15 mouse cellular contexts compared by ENCODE assay signal in genomic region chr4:58201703-58202102, GRCm38 (mm10). TPM values are rescaled to one million over a fixed set of nuclear protein-coding genes. Genes with fewer than 3 reads are reported as not detected.
"Had no signal": no experiment of that assay in that cellular context is flagged by ENCODE, and none has a peak within 500 bp of the region (broad histone marks: within the 10 kb centered on the region; RNA-seq: fewer than 3 reads in every experiment).

No protein-coding gene starts in this region.

- H3K4me3 ChIP-seq: layer of hippocampus, adult 2 months; limb, embryonic 12.5 days; midbrain, embryonic 12.5 days; stomach, embryonic 15.5 days had no signal

- H3K27ac ChIP-seq: kidney, postnatal 0 days; layer of hippocampus, adult 2 months; limb, embryonic 12.5 days; liver, embryonic 14.5 days; midbrain, embryonic 12.5 days; stomach, embryonic 15.5 days had no signal

- H3K27me3 ChIP-seq: limb, embryonic 12.5 days had no signal

- H3K9ac ChIP-seq: limb, embryonic 12.5 days; liver, embryonic 14.5 days; midbrain, embryonic 12.5 days; stomach, embryonic 15.5 days had no signal

- DNase-seq: kidney, adult 9 months; kidney, postnatal 36 days; liver; lung, adult 18-20 months; right cerebral cortex, postnatal 4 days; spleen, adult 18-20 months; thymus, postnatal 36 days had no signal

- H3K9me3 ChIP-seq: limb, embryonic 12.5 days; midbrain, embryonic 12.5 days; stomach, embryonic 15.5 days had no signal

- H3K36me3 ChIP-seq: limb, embryonic 12.5 days; midbrain, embryonic 12.5 days; stomach, embryonic 15.5 days had no signal

- H3K4me2 ChIP-seq: limb, embryonic 12.5 days; midbrain, embryonic 12.5 days; stomach, embryonic 15.5 days had no signal

- ATAC-seq: midbrain, embryonic 16.5 days had no signal

RNA-seq across cellular contexts. Expression of gene Svep1, which starts 5.0 kb away (rescaled TPM):
- total RNA-seq: megakaryocyte-erythroid progenitor cell, adult 5-6 weeks had no signal
